Mouse (Mus musculus) lung, postnatal 0 days (tissue): ENCODE data around the gene Gm20547. TPM values are rescaled to one million over a fixed set of nuclear protein-coding genes. Genes with fewer than 3 reads are reported as not detected.
A peak's percentile ranks its signal among the peaks of the same experiment; 100 is the strongest.

ENCODE experiments used
- ATAC-seq: fragments of 200-750 bp; cut with Nextera tagmentation; 2 replicates; pipeline ENCODE4 v1.8.0; 2017; ENCODE audit warnings: moderate library complexity
- DNase-seq: peaks from one replicate; pipeline ENCODE4 v3.0.0-alpha.2; 2016; ENCODE audit warnings: low spot score
- H3K27ac ChIP-seq: fragments of 300-500 bp; sonication (generic); 2 replicates; pipeline ENCODE4 v1.5.1; 2014; ENCODE audit warnings: antibody characterized with exemption, mild to moderate bottlenecking, low read length, mixed read lengths
- H3K27me3 ChIP-seq: fragments of 300-500 bp; sonication (generic); replicated peaks from 2 replicates; pipeline ENCODE4 v1.6.1; 2014; ENCODE audit warnings: low read length, mixed read lengths; ENCODE audit not compliant: insufficient read depth
- H3K36me3 ChIP-seq: fragments of 300-500 bp; sonication (generic); 2 replicates; pipeline ENCODE4 v1.6.1; 2014; ENCODE audit warnings: low read length, mixed read lengths; ENCODE audit not compliant: insufficient read depth
- H3K4me1 ChIP-seq: fragments of 300-500 bp; sonication (generic); 2 replicates; pipeline ENCODE4 v1.6.1; 2014; ENCODE audit warnings: antibody characterized with exemption, low read depth, low read length, mixed read lengths; ENCODE audit not compliant: insufficient read depth
- H3K4me2 ChIP-seq: fragments of 300-500 bp; sonication (generic); replicated peaks from 2 replicates; pipeline ENCODE4 v1.6.1; 2014; ENCODE audit warnings: low read depth, mild to moderate bottlenecking, low read length, moderate library complexity, mixed read lengths
- H3K4me3 ChIP-seq: fragments of 300-500 bp; sonication (generic); 2 replicates; pipeline ENCODE4 v1.5.1; 2014; ENCODE audit warnings: low read depth, low read length
- H3K9ac ChIP-seq: fragments of 300-500 bp; sonication (generic); replicated peaks from 2 replicates; pipeline ENCODE4 v1.6.1; 2014; ENCODE audit warnings: low read depth, mild to moderate bottlenecking
- H3K9me3 ChIP-seq: fragments of 300-500 bp; sonication (generic); 2 replicates; pipeline ENCODE4 v1.6.1; 2016; ENCODE audit warnings: low read length, mixed read lengths
- CTCF ChIP-seq: IDR thresholded peaks from 2 replicates; pipeline ENCODE4 v1.5.1; 2016; ENCODE audit warnings: antibody characterized with exemption, mild to moderate bottlenecking
- EP300 ChIP-seq: IDR thresholded peaks from 2 replicates; pipeline ENCODE4 v1.6.1; 2016; ENCODE audit warnings: antibody characterized with exemption, mild to moderate bottlenecking, control low read depth
- WGBS: fragments of 180-500 bp; shearing (Covaris S2); extraction: QIAGEN DNeasy Blood & Tissue Kit; methylation state at CpG from one replicate; pipeline ENCODE4 v1.1.7; 2014; 5-methylcytosine and 5-hydroxymethylcytosine counted together
- polyA plus RNA-seq: library from polyadenylated mRNA; unstranded; fragments of >200 nt; fragmentation: Nextera tagmentation; extraction: Ambion mirVana; gene quantifications from 2 replicates; pipeline ENCODE4 v1.2.1, GENCODE M21; 2015

Gene Gm20547
- polyA plus RNA-seq, 1 experiment from 2014 or later = not detected

DNA sequence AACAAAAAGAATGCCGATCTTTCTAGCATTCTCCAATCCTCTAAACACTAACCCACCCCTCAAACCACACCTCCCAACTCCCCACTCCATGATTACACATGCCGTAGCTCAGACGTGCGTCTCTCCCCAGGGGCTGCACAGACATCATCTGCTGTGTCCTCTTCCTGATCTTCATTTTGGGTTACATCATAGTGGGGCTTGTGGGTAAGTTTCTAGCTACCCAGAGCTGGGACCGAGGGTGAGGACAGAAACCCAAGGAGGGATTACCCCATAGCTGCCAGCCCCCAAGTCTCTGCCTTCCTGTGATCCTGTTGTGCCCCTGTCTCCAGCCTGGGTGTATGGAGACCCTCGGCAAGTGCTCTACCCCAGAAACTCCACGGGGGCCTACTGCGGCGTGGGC lies 35.3 kb upstream of the Gm20547 start:
- ATAC-seq = no peak
- 0 out of 2 replicates have a peak, but pooled peaks cover 4% of the 10 kb centered on the region for H3K36me3 ChIP-seq
- no peaks in the 10 kb centered on the region for H3K27me3 ChIP-seq
- TF ChIP-seq CTCF (no peak), EP300 (no peak)
- H3K4me1 ChIP-seq = 0 out of 2 replicates have a peak, but pooled peaks cover 4% of the 10 kb centered on the region
- no peak overlapping the region for H3K4me3 ChIP-seq
- no peak overlapping the region for H3K9ac ChIP-seq
- H3K9me3 ChIP-seq = no peaks in the 10 kb centered on the region
- no peak for DNase-seq
- no peak overlapping the region for H3K27ac ChIP-seq
- WGBS = 79% methylated on average over 9 of the region's 9 CpGs
- H3K4me2 ChIP-seq = no peak overlapping the region

DNA sequence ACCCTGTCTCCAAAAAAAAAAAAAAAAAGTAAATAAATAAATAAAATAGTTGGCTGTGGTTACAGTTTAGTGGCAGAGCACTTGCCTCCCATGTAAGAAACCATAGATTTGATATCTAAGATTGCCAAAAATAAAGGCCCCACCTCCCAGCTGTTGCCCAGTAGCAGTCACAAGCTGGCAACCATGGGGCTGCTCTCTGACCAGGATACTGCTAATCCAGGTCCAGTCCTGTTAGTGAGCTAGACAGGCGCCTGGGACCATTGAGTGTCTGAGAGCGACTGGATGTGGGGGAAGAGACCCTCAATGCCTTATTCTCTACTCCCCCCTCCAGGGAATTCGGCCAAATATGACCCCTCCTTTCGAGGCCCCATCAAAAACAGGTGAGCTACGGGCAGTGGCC lies 34.5 kb upstream of the Gm20547 start:
- Histone ChIP-seq H3K4me3 (no peak overlapping the region), H3K4me1 (0 out of 2 replicates have a peak, but pooled peaks cover 4% of the 10 kb centered on the region), H3K27me3 (no peaks in the 10 kb centered on the region), H3K27ac (no peak overlapping the region), H3K9me3 (no peaks in the 10 kb centered on the region), H3K36me3 (0 out of 2 replicates have a peak, but pooled peaks cover 7% of the 10 kb centered on the region), H3K9ac (no peak overlapping the region), H3K4me2 (no peak overlapping the region)
- no peak for DNase-seq
- no peak for ATAC-seq
- no peak for TF ChIP-seq EP300
- TF ChIP-seq CTCF = no peak
- 85% methylated on average over 5 of the region's 5 CpGs for WGBS

DNA sequence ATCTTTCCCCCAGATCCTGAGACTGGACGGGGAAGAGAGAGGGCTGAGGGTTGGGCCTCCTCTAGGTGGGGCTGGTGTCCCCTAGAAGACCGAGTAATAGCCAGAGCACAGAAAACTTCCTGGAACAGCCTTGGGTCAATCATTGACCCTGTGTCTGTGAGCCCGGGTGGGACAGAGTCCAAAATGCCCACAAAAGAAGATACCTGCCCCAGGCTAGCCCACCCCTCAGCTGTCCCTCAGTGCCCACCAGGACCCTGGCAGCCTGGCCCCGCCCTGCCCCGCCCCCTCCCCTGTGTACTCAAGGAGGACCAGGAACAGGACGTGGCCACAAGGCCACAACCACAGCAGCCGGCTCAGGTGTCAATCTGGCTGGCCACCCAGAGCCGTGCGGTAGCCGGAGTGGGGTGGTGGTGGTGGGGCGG lies 33.6 kb upstream of the Gm20547 start:
- TF ChIP-seq CTCF (peak; percentile 58), EP300 (no peak)
- H3K9ac ChIP-seq = no peak overlapping the region
- H3K4me3 ChIP-seq = no peak overlapping the region
- peak; percentile 81 for DNase-seq
- H3K9me3 ChIP-seq = no peaks in the 10 kb centered on the region
- H3K27ac ChIP-seq = no peak overlapping the region
- H3K27me3 ChIP-seq = no peaks in the 10 kb centered on the region
- ATAC-seq = peak; percentile 67
- H3K4me2 ChIP-seq = peak overlapping the region; percentile 30; the same call in 1 of the 2 replicates
- 0 out of 2 replicates have a peak, but pooled peaks cover 15% of the 10 kb centered on the region for H3K36me3 ChIP-seq
- H3K4me1 ChIP-seq = 0 out of 2 replicates have a peak, but pooled peaks cover 4% of the 10 kb centered on the region
- WGBS = 15% methylated on average over 11 of the region's 11 CpGs

DNA sequence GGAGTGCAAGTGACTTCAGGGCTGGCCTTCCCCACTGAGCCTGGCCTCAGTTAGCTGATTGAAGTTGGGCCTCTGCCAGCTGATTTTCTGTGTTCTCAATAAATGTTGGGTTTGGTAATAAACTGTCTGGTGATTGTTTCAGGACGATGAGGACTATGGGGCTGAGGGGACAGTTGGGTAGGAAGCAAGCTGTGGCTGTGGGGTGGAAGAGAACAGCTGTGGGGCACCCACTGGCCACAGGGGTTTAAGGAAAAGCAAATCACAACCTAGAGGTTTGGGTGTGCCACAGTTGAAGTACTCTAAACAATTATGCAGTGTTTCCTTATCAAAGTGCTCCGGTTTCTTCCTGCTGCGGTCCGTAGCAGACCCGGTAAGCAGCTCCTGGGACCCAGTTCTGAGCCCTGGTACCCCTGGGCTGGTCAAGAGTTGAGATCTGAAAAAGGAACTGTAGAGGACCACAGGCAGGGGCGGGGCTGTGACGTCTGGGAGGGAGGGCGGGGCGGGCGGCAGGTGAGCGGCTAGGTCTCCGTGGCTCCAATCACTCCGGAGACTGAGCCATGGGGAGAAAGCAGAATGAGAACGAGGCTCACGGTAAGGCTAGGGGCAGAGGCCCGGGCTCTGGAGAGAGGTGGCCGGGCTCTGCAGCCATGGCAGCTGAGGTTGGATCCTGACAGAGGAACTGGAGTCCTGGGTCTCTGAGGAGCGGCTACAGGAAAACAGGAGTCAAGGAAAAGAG lies 32.3 kb upstream of the Gm20547 start, which contains the start of gene Slc44a4:
Slc44a4 (plus strand) TSS at position 537 of the 736 bp plus-strand sequence.
- H3K36me3 ChIP-seq = 0 out of 2 replicates have a peak, but pooled peaks cover 19% of the 10 kb centered on the region
- H3K9me3 ChIP-seq = no peaks in the 10 kb centered on the region
- 0 out of 2 replicates have a peak, but pooled peaks cover 4% of the 10 kb centered on the region for H3K4me1 ChIP-seq
- ATAC-seq (peak; percentile 32; the same call in 1 of the 2 replicates), DNase-seq (peak; percentile 46)
- no peaks in the 10 kb centered on the region for H3K27me3 ChIP-seq
- TF ChIP-seq EP300 = no peak
- TF ChIP-seq CTCF = no peak
- no peak within 1 kb of the TSS for H3K4me3 ChIP-seq
- WGBS = 29% methylated on average over 17 of the region's 18 CpGs
- H3K27ac ChIP-seq = peak within 1 kb of the TSS; percentile 28; the same call in 1 of the 2 replicates
- peak within 1 kb of the TSS; percentile 38 for H3K4me2 ChIP-seq
- H3K9ac ChIP-seq = no peak within 1 kb of the TSS

DNA sequence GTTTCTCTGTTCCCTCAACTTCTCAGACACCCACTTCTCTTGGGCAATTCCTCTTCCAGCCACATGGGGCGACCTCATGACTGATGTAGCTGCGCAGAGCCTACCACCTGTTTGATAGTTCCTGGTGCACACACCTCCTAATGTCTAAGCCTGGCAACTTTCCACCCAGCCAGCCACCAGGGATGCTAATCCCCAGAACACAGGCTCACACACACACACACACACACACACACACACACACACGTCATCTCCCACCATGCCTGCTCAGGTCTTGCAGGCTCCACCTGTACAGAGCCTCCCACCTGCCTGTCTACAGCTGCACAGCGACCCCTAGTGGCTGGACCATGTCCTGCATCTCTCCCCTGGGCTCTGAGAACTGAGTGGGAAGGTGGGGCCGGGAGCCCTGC lies 30.1 kb upstream of the Gm20547 start:
- WGBS = 46% methylated on average over 5 of the region's 5 CpGs
- Histone ChIP-seq H3K9me3 (no peaks in the 10 kb centered on the region), H3K36me3 (peaks cover 40% of the 10 kb centered on the region), H3K4me1 (0 out of 2 replicates have a peak, but pooled peaks cover 4% of the 10 kb centered on the region), H3K27me3 (no peaks in the 10 kb centered on the region), H3K4me2 (no peak overlapping the region), H3K27ac (no peak overlapping the region), H3K4me3 (no peak overlapping the region), H3K9ac (no peak overlapping the region)
- no peak for TF ChIP-seq EP300
- TF ChIP-seq CTCF = peak; percentile 98
- peak; percentile 74 for DNase-seq
- ATAC-seq = peak; percentile 79

DNA sequence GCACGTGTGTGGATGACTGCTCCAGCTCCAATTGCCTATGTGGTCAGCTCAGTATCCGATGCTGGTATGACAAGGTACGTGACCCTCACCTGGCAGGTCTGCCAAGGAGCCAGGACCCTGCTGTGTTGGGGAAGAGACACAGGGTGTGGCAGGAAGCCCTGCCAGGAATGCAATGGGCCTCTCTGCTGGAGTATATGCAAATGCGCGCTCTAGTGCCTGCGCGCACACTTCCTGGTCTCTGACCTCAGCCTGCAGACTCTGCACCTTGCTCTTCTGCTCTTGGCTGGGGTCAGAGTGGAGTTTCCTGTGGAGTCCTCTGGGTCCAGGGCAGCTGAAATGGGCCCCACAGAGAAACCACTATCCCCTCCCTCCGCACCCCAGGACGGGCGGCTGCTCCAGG lies 29.1 kb upstream of the Gm20547 start:
- Histone ChIP-seq H3K27me3 (no peaks in the 10 kb centered on the region), H3K4me1 (0 out of 2 replicates have a peak, but pooled peaks cover 4% of the 10 kb centered on the region), H3K36me3 (peaks cover 50% of the 10 kb centered on the region), H3K27ac (no peak overlapping the region), H3K9me3 (no peaks in the 10 kb centered on the region), H3K4me2 (no peak overlapping the region), H3K9ac (no peak overlapping the region), H3K4me3 (no peak overlapping the region)
- DNase-seq = no peak
- WGBS = 86% methylated on average over 10 of the region's 10 CpGs
- ATAC-seq = no peak
- TF ChIP-seq EP300 = no peak
